Mouse (Mus musculus): ENCODE results near the gene Tyrobp. TPM values are rescaled to one million over a fixed set of nuclear protein-coding genes. Genes with fewer than 3 reads are reported as not detected.

Gene Tyrobp
- polyA plus RNA-seq, 1 experiment from 2014 or later, result 19.7 TPM

DNA sequence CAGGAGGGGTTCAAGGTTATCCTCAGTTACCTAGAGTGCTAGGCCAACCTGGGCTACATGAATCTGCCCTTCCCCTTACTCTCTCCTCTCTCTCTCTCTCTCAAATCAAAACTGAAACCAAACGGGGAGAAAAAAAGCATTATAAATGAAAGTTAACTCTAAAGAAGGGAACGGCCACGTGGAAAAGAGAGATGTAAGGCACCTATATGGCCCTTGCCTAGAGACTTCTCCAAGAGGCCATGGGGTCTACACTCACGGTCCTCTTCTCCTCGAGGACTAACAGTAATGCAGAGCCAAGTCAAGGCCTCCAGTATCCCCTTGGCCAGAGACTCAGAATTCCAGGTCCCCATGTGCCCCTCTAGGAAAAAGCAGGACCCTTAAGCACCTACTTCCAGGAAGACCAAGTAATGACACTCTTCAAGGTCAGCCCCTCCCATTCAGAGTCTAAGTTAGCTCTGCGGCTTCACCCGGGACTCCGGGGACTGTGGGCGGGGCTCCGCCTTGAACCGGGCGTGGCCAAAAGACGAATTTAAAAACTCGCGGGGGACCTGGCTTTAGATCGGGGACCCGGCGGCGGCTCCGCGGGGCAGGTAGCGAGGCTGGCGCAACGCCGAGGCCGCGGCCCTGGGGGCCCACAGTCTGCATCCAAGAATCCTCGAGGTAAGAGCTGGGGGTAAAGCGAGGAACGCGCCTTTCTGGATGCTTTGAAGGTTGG, 7.8 kb downstream of the Tyrobp start, which contains the start of gene Nfkbid:
TSS of gene Nfkbid (plus strand) at position 558 of the 715 bp plus-strand sequence.
- Histone ChIP-seq H3K36me3 (ENCODE audit: control insufficient read depth, insufficient read depth, low read length) (no peaks in the 10 kb centered on the region), H3K27me3 (ENCODE audit: control insufficient read depth, insufficient read depth, low read length) (no peaks in the 10 kb centered on the region), H3K9ac (ENCODE audit: low read length) (peak within 1 kb of the TSS; percentile 73), H3K4me1 (ENCODE audit: control insufficient read depth, insufficient read depth, low read length) (peaks cover 8% of the 10 kb centered on the region), H3K4me2 (peak within 1 kb of the TSS; percentile 95), H3K27ac (ENCODE audit: low read depth, low read length) (no peak within 1 kb of the TSS), H3K9me3 (ENCODE audit: control insufficient read depth, low read length) (no peaks in the 10 kb centered on the region), H3K4me3 (ENCODE audit: low read depth, low read length) (peak within 1 kb of the TSS; percentile 53)
- 10% methylated on average over 31 of the region's 31 CpGs for WGBS
- DNase-seq (ENCODE audit: low spot score, missing footprints), result no peak
- peak; percentile 18; the same call in 1 of the 2 replicates for ATAC-seq (ENCODE audit: low FRiP score)

DNA sequence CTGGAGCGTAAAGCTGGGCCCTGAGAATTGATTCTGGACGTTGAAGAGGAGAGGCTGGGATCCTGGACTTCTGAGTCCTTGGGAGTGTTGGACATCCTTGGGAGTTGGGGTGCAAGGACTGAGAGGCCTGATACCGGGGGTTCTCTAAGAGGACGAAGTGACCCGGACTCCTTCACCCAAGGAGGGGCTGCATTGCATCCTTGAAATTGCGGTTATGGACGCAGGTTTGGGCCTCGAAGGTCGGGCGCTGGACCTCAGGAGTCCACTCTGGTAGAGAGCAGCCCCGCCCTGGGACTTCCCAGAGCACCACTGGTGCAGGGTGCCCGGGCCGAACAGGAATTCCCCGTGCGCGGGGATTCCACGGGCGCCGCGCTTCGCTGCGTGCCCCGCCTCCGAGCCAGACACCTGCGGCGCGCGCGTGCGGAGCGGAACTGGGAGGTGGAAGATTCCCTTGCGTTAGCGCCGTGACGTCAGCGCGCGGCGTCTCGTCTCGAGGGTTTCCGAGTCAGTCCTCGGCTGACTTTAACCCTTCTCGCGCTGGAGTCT, 8.4 kb downstream of the Tyrobp start:
- peak; percentile 87 for ATAC-seq (ENCODE audit: low FRiP score)
- Histone ChIP-seq H3K4me3 (ENCODE audit: low read depth, low read length) (peak overlapping the region; percentile 53), H3K27ac (ENCODE audit: low read depth, low read length) (no peak overlapping the region), H3K36me3 (ENCODE audit: control insufficient read depth, insufficient read depth, low read length) (no peaks in the 10 kb centered on the region), H3K27me3 (ENCODE audit: control insufficient read depth, insufficient read depth, low read length) (no peaks in the 10 kb centered on the region), H3K4me2 (peak overlapping the region; percentile 95), H3K4me1 (ENCODE audit: control insufficient read depth, insufficient read depth, low read length) (peaks cover 8% of the 10 kb centered on the region), H3K9me3 (ENCODE audit: control insufficient read depth, low read length) (no peaks in the 10 kb centered on the region), H3K9ac (ENCODE audit: low read length) (peak overlapping the region; percentile 73)
- WGBS, result under 1% methylated on average over 45 of the region's 45 CpGs
- peak; percentile 99 for DNase-seq (ENCODE audit: low spot score, missing footprints)

DNA sequence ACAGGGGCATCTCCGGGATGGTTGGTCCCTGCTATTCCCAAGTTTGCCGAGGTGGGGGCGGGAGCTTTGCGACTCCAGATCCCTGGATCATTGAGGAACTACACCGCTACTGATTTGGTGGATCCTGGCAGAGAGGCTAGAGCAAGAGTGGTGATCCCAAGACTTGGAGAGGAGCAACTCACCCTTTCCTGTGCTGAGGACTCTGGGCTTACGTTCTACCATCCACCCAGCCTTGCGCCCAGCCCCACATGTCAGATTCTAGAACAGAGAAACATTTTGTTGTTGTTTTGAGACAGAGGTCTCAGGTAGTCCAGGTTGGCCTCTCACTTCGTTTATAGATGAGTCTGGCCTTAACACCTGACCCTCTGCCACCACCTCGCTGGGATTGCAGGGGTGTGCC, 9.0 kb downstream of the Tyrobp start:
- WGBS, result 13% methylated on average over 9 of the region's 9 CpGs
- Histone ChIP-seq H3K27me3 (ENCODE audit: control insufficient read depth, insufficient read depth, low read length) (no peaks in the 10 kb centered on the region), H3K9ac (ENCODE audit: low read length) (peak overlapping the region; percentile 73), H3K4me1 (ENCODE audit: control insufficient read depth, insufficient read depth, low read length) (peaks cover 8% of the 10 kb centered on the region), H3K9me3 (ENCODE audit: control insufficient read depth, low read length) (no peaks in the 10 kb centered on the region), H3K27ac (ENCODE audit: low read depth, low read length) (no peak overlapping the region), H3K36me3 (ENCODE audit: control insufficient read depth, insufficient read depth, low read length) (no peaks in the 10 kb centered on the region), H3K4me2 (peak overlapping the region; percentile 95), H3K4me3 (ENCODE audit: low read depth, low read length) (peak overlapping the region; percentile 53)
- peak; percentile 89 for DNase-seq (ENCODE audit: low spot score, missing footprints)
- ATAC-seq (ENCODE audit: low FRiP score), result peak; percentile 57

DNA sequence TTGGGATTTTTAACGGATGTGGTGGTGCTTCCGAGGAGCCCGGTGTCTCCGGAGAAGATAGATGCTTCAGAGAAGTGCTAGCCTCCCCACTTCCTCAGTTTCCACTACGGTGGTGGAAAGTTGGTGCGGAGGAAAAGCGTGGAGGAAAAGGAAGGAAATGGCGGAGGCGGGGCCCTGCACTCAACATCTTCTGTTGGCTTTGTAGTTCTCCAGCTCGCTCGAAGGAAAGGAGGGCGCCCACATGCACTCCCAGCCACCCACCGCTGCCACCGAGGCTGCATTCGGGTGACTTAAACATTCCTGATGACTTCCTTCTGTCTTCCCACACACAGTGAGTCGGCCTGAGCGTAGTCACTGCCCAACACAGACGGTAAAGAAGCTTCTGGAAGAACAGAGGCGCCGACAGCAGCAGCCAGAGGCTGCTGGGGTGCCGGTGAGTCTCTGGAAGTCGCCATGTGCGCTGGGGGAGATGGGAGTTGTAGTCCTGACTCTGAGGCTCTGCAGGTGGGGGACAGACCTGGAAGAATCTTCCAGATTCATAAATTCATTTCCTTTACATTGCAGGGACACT, 9.6 kb downstream of the Tyrobp start:
- 48% methylated on average over 22 of the region's 23 CpGs for WGBS
- Histone ChIP-seq H3K9ac (ENCODE audit: low read length) (0 out of 2 replicates have a peak overlapping the region, but pooled peaks have one; percentile 73), H3K4me1 (ENCODE audit: control insufficient read depth, insufficient read depth, low read length) (peaks cover 8% of the 10 kb centered on the region), H3K4me2 (peak overlapping the region; percentile 95), H3K9me3 (ENCODE audit: control insufficient read depth, low read length) (no peaks in the 10 kb centered on the region), H3K4me3 (ENCODE audit: low read depth, low read length) (peak overlapping the region; percentile 53), H3K27me3 (ENCODE audit: control insufficient read depth, insufficient read depth, low read length) (no peaks in the 10 kb centered on the region), H3K36me3 (ENCODE audit: control insufficient read depth, insufficient read depth, low read length) (no peaks in the 10 kb centered on the region), H3K27ac (ENCODE audit: low read depth, low read length) (no peak overlapping the region)
- ATAC-seq (ENCODE audit: low FRiP score), result no peak
- DNase-seq (ENCODE audit: low spot score, missing footprints), result no peak

DNA sequence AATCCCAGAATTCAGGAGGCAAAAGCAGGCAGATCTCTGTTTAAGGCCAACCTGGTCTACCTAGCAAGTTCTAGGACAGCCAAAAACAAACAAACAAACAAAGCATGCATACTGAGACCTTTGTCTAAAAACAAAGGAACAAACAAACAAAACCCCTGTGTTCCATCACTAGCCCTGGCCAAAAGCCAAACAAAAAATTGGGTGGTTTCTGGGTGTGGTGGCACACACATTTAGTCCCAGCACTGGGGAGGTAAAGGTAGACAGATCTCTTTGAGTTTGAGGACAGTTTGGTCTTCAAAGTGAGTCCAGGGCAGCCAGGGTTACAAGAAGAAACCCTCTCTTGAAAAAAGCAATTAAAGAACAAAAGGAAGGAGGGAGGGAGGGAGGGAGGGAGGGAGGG, 15.8 kb downstream of the Tyrobp start:
- H3K36me3 ChIP-seq (ENCODE audit: control insufficient read depth, insufficient read depth, low read length), result no peaks in the 10 kb centered on the region
- no peak overlapping the region for H3K4me2 ChIP-seq
- no peaks in the 10 kb centered on the region for H3K27me3 ChIP-seq (ENCODE audit: control insufficient read depth, insufficient read depth, low read length)
- ATAC-seq (ENCODE audit: low FRiP score) (no peak), DNase-seq (ENCODE audit: low spot score, missing footprints) (no peak)
- no peak overlapping the region for H3K9ac ChIP-seq (ENCODE audit: low read length)
- no peak overlapping the region for H3K4me3 ChIP-seq (ENCODE audit: low read depth, low read length)
- H3K27ac ChIP-seq (ENCODE audit: low read depth, low read length), result no peak overlapping the region
- no peaks in the 10 kb centered on the region for H3K9me3 ChIP-seq (ENCODE audit: control insufficient read depth, low read length)
- no peaks in the 10 kb centered on the region for H3K4me1 ChIP-seq (ENCODE audit: control insufficient read depth, insufficient read depth, low read length)

DNA sequence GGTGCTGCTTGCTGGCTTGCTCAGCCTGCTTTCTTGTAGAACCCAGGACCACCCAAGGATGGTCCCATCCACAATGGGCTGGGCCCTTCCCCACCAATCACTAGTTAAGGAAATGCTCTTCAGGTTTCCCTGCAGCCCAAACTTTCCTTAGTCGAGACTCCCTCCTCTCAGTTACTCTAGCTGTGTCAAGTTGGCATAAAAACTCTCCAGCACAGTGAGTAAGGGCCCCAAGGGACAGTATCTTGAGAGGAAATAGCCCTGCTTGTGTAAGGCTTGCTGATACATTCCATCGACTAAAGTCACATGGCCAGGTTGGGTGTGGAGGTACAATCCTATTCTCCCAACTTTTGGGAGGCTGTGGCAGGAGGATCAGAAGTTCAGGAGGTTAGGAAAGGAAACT, 16.6 kb downstream of the Tyrobp start:
- WGBS, result 63% methylated on average over 2 of the region's 2 CpGs
- DNase-seq (ENCODE audit: low spot score, missing footprints), result no peak
- H3K4me3 ChIP-seq (ENCODE audit: low read depth, low read length), result no peak overlapping the region
- H3K9me3 ChIP-seq (ENCODE audit: control insufficient read depth, low read length), result no peaks in the 10 kb centered on the region
- H3K27me3 ChIP-seq (ENCODE audit: control insufficient read depth, insufficient read depth, low read length), result no peaks in the 10 kb centered on the region
- no peak overlapping the region for H3K9ac ChIP-seq (ENCODE audit: low read length)
- H3K4me2 ChIP-seq, result no peak overlapping the region
- ATAC-seq (ENCODE audit: low FRiP score), result no peak
- H3K36me3 ChIP-seq (ENCODE audit: control insufficient read depth, insufficient read depth, low read length), result no peaks in the 10 kb centered on the region
- H3K4me1 ChIP-seq (ENCODE audit: control insufficient read depth, insufficient read depth, low read length), result no peaks in the 10 kb centered on the region
- H3K27ac ChIP-seq (ENCODE audit: low read depth, low read length), result no peak overlapping the region

DNA sequence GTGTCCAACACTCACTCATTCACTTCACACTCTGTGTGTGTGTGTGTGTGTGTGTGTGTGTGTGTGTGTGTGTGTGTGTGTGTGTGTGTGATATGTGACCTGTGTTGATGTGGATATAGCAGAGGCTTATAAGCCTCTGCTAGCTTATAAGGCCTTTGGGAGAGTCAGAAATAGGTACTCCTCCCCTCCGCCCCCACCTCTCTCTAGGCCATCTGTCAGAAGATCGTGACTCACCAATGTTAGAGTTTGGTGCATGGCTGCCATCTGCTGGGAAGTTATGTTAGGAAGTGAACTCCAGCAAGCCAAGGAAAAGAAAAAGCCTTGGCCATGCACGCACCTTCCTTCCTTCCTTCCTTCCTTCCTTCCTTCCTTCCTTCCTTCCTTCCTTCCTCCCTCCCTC, 18.2 kb downstream of the Tyrobp start:
- WGBS, result 23% methylated on average over 3 of the region's 3 CpGs
- no peaks in the 10 kb centered on the region for H3K36me3 ChIP-seq (ENCODE audit: control insufficient read depth, insufficient read depth, low read length)
- H3K9me3 ChIP-seq (ENCODE audit: control insufficient read depth, low read length), result no peaks in the 10 kb centered on the region
- H3K27ac ChIP-seq (ENCODE audit: low read depth, low read length), result no peak overlapping the region
- no peaks in the 10 kb centered on the region for H3K27me3 ChIP-seq (ENCODE audit: control insufficient read depth, insufficient read depth, low read length)
- H3K4me2 ChIP-seq, result no peak overlapping the region
- no peak for DNase-seq (ENCODE audit: low spot score, missing footprints)
- H3K9ac ChIP-seq (ENCODE audit: low read length), result no peak overlapping the region
- H3K4me3 ChIP-seq (ENCODE audit: low read depth, low read length), result no peak overlapping the region
- no peaks in the 10 kb centered on the region for H3K4me1 ChIP-seq (ENCODE audit: control insufficient read depth, insufficient read depth, low read length)
- ATAC-seq (ENCODE audit: low FRiP score), result peak; percentile 63; the same call in 1 of the 2 replicates

DNA sequence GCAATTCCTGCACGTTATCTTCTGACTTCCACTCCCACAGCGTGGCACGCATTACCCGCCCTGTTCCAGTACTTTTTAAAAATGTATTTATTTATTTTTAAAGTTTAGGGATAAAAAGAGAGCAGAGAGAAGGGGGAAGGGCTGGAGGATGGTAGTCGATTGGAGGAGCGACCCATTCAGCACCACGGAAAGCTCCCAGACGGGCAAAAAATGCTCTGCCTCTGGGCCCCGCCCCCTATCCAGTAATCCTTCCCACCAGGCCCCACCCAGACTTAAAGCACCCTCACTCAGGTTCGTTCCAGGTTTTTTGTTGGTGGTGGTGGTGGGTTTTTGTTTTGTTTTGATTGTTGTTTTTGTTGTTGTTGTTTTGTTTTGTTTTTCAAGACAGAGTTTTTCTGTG, 20.7 kb downstream of the Tyrobp start:
- H3K4me1 ChIP-seq (ENCODE audit: control insufficient read depth, insufficient read depth, low read length), result no peaks in the 10 kb centered on the region
- no peak overlapping the region for H3K9ac ChIP-seq (ENCODE audit: low read length)
- H3K9me3 ChIP-seq (ENCODE audit: control insufficient read depth, low read length), result no peaks in the 10 kb centered on the region
- no peaks in the 10 kb centered on the region for H3K27me3 ChIP-seq (ENCODE audit: control insufficient read depth, insufficient read depth, low read length)
- no peak overlapping the region for H3K4me3 ChIP-seq (ENCODE audit: low read depth, low read length)
- H3K36me3 ChIP-seq (ENCODE audit: control insufficient read depth, insufficient read depth, low read length), result 0 out of 2 replicates have a peak, but pooled peaks cover 3% of the 10 kb centered on the region
- no peak overlapping the region for H3K4me2 ChIP-seq
- no peak for ATAC-seq (ENCODE audit: low FRiP score)
- DNase-seq (ENCODE audit: low spot score, missing footprints), result no peak
- 6% methylated on average over 10 of the region's 10 CpGs for WGBS
- H3K27ac ChIP-seq (ENCODE audit: low read depth, low read length), result no peak overlapping the region

DNA sequence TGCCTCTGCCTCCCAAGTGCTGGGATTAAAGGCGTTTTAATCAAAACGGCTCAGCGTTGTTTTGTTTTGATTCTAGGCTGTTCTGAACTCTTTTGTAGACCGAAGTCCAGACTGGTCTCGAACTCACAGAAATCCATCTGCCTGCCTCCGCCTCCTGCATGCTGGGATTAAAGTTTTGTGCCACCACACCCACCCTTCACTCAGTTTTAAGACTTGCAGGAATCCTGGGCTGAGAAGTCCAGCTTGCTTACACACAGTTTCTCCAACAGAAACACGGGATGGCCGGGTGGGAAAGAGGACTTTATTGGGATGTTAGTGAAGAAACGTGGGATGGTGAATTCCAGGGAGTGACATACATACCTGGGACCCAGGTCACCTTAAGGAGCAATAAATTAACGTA, 21.1 kb downstream of the Tyrobp start:
- Histone ChIP-seq H3K9me3 (ENCODE audit: control insufficient read depth, low read length) (no peaks in the 10 kb centered on the region), H3K27ac (ENCODE audit: low read depth, low read length) (no peak overlapping the region), H3K27me3 (ENCODE audit: control insufficient read depth, insufficient read depth, low read length) (no peaks in the 10 kb centered on the region), H3K9ac (ENCODE audit: low read length) (no peak overlapping the region), H3K4me1 (ENCODE audit: control insufficient read depth, insufficient read depth, low read length) (no peaks in the 10 kb centered on the region), H3K4me3 (ENCODE audit: low read depth, low read length) (no peak overlapping the region), H3K36me3 (ENCODE audit: control insufficient read depth, insufficient read depth, low read length) (0 out of 2 replicates have a peak, but pooled peaks cover 3% of the 10 kb centered on the region), H3K4me2 (no peak overlapping the region)
- 73% methylated on average over 10 of the region's 10 CpGs for WGBS
- no peak for ATAC-seq (ENCODE audit: low FRiP score)
- no peak for DNase-seq (ENCODE audit: low spot score, missing footprints)

Data from midbrain, embryonic 11.5 days (tissue).